Mouse (Mus musculus) CH12F3 (cell line): ENCODE measurements around the gene S1pr5.
"Not testable (repeated sequence)": the region's sequence is repeated elsewhere in the genome, so short reads cannot be mapped to it uniquely, and the experiment has no call there.

ENCODE experiments used
- in situ Hi-C: fragments of 300-500 bp; cut with MboI; formaldehyde crosslinking; loops from 2 replicates; pipeline ENCODE4 v1.14.3; 2020; ENCODE audit warnings: low sequenced_read_pairs

Gene S1pr5

GRCm38 (mm10) chr9:21248326-21248725 is at the start of gene S1pr5:
TSS of gene S1pr5 (minus strand) at chr9:21248443.
- in situ Hi-C loops: no loop called here

GRCm38 (mm10) chr9:21292271-21292670 is 44.0 kb upstream of the S1pr5 start:
- in situ Hi-C loops: no loop called here

- in situ Hi-C loops: not testable (repeated sequence)
Observed at GRCm38 (mm10) chr9:21291868-21292267, 43.6 kb upstream of the S1pr5 start.

GRCm38 (mm10) chr9:21291022-21291787 is 43.0 kb upstream of the S1pr5 start, which contains the start of gene Cdkn2d:
TSS of gene Cdkn2d (minus strand) at chr9:21291407.
- in situ Hi-C loops: no loop called here

- in situ Hi-C loops: no loop called here
Observed at GRCm38 (mm10) chr9:21290589-21290988, 42.3 kb upstream of the S1pr5 start.

- in situ Hi-C loops: no loop called here
Observed at GRCm38 (mm10) chr9:21289337-21289671, 41.1 kb upstream of the S1pr5 start.

- in situ Hi-C loops: no loop called here
Observed at GRCm38 (mm10) chr9:21288404-21289336, 40.4 kb upstream of the S1pr5 start.

- in situ Hi-C loops: no loop called here
Observed at GRCm38 (mm10) chr9:21287571-21288402, 39.5 kb upstream of the S1pr5 start, which contains the start of gene Kri1. TSS of gene Kri1 (minus strand) at chr9:21287969.

GRCm38 (mm10) chr9:21286753-21287152 is 38.5 kb upstream of the S1pr5 start:
- in situ Hi-C loops: no loop called here

GRCm38 (mm10) chr9:21283994-21284393 is 35.8 kb upstream of the S1pr5 start:
- in situ Hi-C loops: no loop called here

- in situ Hi-C loops: no loop called here
Observed at GRCm38 (mm10) chr9:21283591-21283990, 35.3 kb upstream of the S1pr5 start.

GRCm38 (mm10) chr9:21277776-21278175 is 29.5 kb upstream of the S1pr5 start:
- in situ Hi-C loops: no loop called here

- in situ Hi-C loops: no loop called here
Observed at GRCm38 (mm10) chr9:21276307-21276706, 28.1 kb upstream of the S1pr5 start.

- in situ Hi-C loops: no loop called here
Observed at GRCm38 (mm10) chr9:21275727-21276126, 27.5 kb upstream of the S1pr5 start.

GRCm38 (mm10) chr9:21275013-21275710 is 26.9 kb upstream of the S1pr5 start:
- in situ Hi-C loops: no loop called here

GRCm38 (mm10) chr9:21274336-21274735 is 26.1 kb upstream of the S1pr5 start:
- in situ Hi-C loops: no loop called here

GRCm38 (mm10) chr9:21273520-21274228 is 25.4 kb upstream of the S1pr5 start:
- in situ Hi-C loops: no loop called here

GRCm38 (mm10) chr9:21273094-21273493 is 24.9 kb upstream of the S1pr5 start:
- in situ Hi-C loops: no loop called here

GRCm38 (mm10) chr9:21272391-21272790 is 24.1 kb upstream of the S1pr5 start:
- in situ Hi-C loops: no loop called here

GRCm38 (mm10) chr9:21269590-21269989 is 21.3 kb upstream of the S1pr5 start:
- in situ Hi-C loops: not testable (repeated sequence)
